Mouse (Mus musculus): Measurements from ENCODE around the gene Fgf10. TPM values are rescaled to one million over a fixed set of nuclear protein-coding genes. Genes with fewer than 3 reads are reported as not detected.

Fgf10 gene
- total RNA-seq (2012; rRNA removed), result not detected in 2 replicates
- not detected in 2 replicates for total RNA-seq (2014; rRNA removed)
- polyA plus RNA-seq (2012; ENCODE audit: insufficient read length, low read depth), result not detected in 2 replicates

GRCm38 (mm10) chr13:118669491-118669890 lies at the start of gene Fgf10:
Fgf10 (plus strand) TSS chr13:118669791.
- no peaks in the 10 kb centered on the region for H3K79me2 ChIP-seq (replicated peaks; ENCODE audit: control insufficient read depth, extremely low read depth, insufficient read depth, poor library complexity, severe bottlenecking)
- H3K27ac ChIP-seq (ENCODE audit: insufficient read depth, low read depth), result no peak within 1 kb of the TSS
- no peak for DNase-seq (ENCODE audit: extremely low read depth)
- H3K36me3 ChIP-seq (replicated peaks in 1 of 2; ENCODE audit: control insufficient read depth in 1 of 2, insufficient read depth in 1 of 2, low read length in 1 of 2), result no peaks in the 10 kb centered on the region
- H3K9me3 ChIP-seq (replicated peaks; ENCODE audit: low read length), result no peaks in the 10 kb centered on the region
- H3K27me3 ChIP-seq (replicated peaks), result no peaks in the 10 kb centered on the region
- no peak within 1 kb of the TSS for H3K9ac ChIP-seq (ENCODE audit: insufficient read depth, low read depth)
- H3K4me3 ChIP-seq (replicated peaks in 1 of 3; ENCODE audit: low read depth in 2 of 3, low read length in 2 of 3, poor library complexity in 1 of 3), result no peak within 1 kb of the TSS
- H3K4me1 ChIP-seq (ENCODE audit: control insufficient read depth in 1 of 2, insufficient read depth in 2 of 2), result peaks cover 0 to 5% of the 10 kb centered on the region in 2 experiments; a peak in 1 of 4 replicates
- no peak within 1 kb of the TSS for H3K4me2 ChIP-seq (ENCODE audit: insufficient read depth, low read depth, poor library complexity, severe bottlenecking)
- no peak for TF ChIP-seq BHLHE40 (IDR thresholded peaks at IDR 0.05; ENCODE audit: low read depth, low read length)
- TF ChIP-seq POLR2AphosphoS2 (IDR thresholded peaks at IDR 0.05; ENCODE audit: low read depth, low read length), result no peak
- no peak for TF ChIP-seq ELF1 (IDR thresholded peaks at IDR 0.05; ENCODE audit: low read depth, low read length)
- no peak for TF ChIP-seq CTCF (conservative IDR thresholded peaks at IDR 0.05 in 1 of 2, IDR thresholded peaks at IDR 0.05 in 1 of 2; ENCODE audit: low read depth in 2 of 2, low read length in 2 of 2)
- TF ChIP-seq MAZ (IDR thresholded peaks at IDR 0.05; ENCODE audit: low read depth, low read length), result no peak
- no peak for TF ChIP-seq MYC (IDR thresholded peaks at IDR 0.05; ENCODE audit: low read depth, low read length)
- in situ Hi-C loops (cut with MboI; ENCODE audit: low pct_ligation_motif_present, low pct_unique_long_range_greater_than_20kb, low sequenced_read_pairs) (no loop called here), dilution Hi-C loops (cut with MboI; ENCODE audit: extremely low pct_ligation_motif_present, extremely low pct_unique_long_range_greater_than_20kb, low sequenced_read_pairs) (no loop called here)

- DNase-seq (ENCODE audit: extremely low read depth), result no peak
- no peaks in the 10 kb centered on the region for H3K27me3 ChIP-seq (replicated peaks)
- no peaks in the 10 kb centered on the region for H3K9me3 ChIP-seq (replicated peaks; ENCODE audit: low read length)
- no peaks in the 10 kb centered on the region for H3K79me2 ChIP-seq (replicated peaks; ENCODE audit: control insufficient read depth, extremely low read depth, insufficient read depth, poor library complexity, severe bottlenecking)
- H3K4me2 ChIP-seq (ENCODE audit: insufficient read depth, low read depth, poor library complexity, severe bottlenecking), result no peak overlapping the region
- no peak overlapping the region for H3K9ac ChIP-seq (ENCODE audit: insufficient read depth, low read depth)
- no peaks in the 10 kb centered on the region for H3K36me3 ChIP-seq (replicated peaks in 1 of 2; ENCODE audit: control insufficient read depth in 1 of 2, insufficient read depth in 1 of 2, low read length in 1 of 2)
- no peak for TF ChIP-seq IRF4 (IDR thresholded peaks at IDR 0.05; ENCODE audit: low read depth, low read length)
- TF ChIP-seq MAZ (IDR thresholded peaks at IDR 0.05; ENCODE audit: low read depth, low read length), result no peak
- no peak for TF ChIP-seq PAX5 (IDR thresholded peaks at IDR 0.05; ENCODE audit: low read length)
- no peak for TF ChIP-seq NRF1 (IDR thresholded peaks at IDR 0.05; ENCODE audit: low read depth, low read length)
- TF ChIP-seq ELF1 (IDR thresholded peaks at IDR 0.05; ENCODE audit: low read depth, low read length), result no peak
- no peak for TF ChIP-seq ZKSCAN1 (IDR thresholded peaks at IDR 0.05; ENCODE audit: borderline replicate concordance, low read depth, low read length)
- TF ChIP-seq BHLHE40 (IDR thresholded peaks at IDR 0.05; ENCODE audit: low read depth, low read length), result no peak
- TF ChIP-seq HCFC1 (IDR thresholded peaks at IDR 0.05; ENCODE audit: low read depth, low read length), result no peak
- TF ChIP-seq E2F4 (IDR thresholded peaks at IDR 0.05; ENCODE audit: insufficient replicate concordance, low read depth, low read length), result no peak
- in situ Hi-C loops (cut with MboI; ENCODE audit: low pct_ligation_motif_present, low pct_unique_long_range_greater_than_20kb, low sequenced_read_pairs) (no loop called here), dilution Hi-C loops (cut with MboI; ENCODE audit: extremely low pct_ligation_motif_present, extremely low pct_unique_long_range_greater_than_20kb, low sequenced_read_pairs) (no loop called here)
- H3K4me3 ChIP-seq (replicated peaks in 1 of 3; ENCODE audit: low read depth in 2 of 3, low read length in 2 of 3, poor library complexity in 1 of 3), result no peak overlapping the region
- no peak overlapping the region for H3K27ac ChIP-seq (ENCODE audit: insufficient read depth, low read depth)
- H3K4me1 ChIP-seq (ENCODE audit: control insufficient read depth in 1 of 2, insufficient read depth in 2 of 2), result no peaks in the 10 kb centered on the region
These were observed 39.7 kb upstream of the Fgf10 start for GRCm38 (mm10) chr13:118629661-118630428.

Data from CH12.LX (cell line).